Mouse (Mus musculus) midbrain, postnatal 0 days (tissue): ENCODE measurements around the gene Cntnap5c. TPM values are rescaled to one million over a fixed set of nuclear protein-coding genes. Genes with fewer than 3 reads are reported as not detected.

Experiments
- ATAC-seq: fragments of 200-750 bp; cut with Nextera tagmentation; 2 replicates; pipeline ENCODE4 v1.8.0; 2017; ENCODE audit warnings: moderate number of reproducible peaks, mild to moderate bottlenecking, moderate TSS enrichment, moderate library complexity; ENCODE audit not compliant: low FRiP score
- DNase-seq: peaks from one replicate; pipeline ENCODE4 v3.0.0-alpha.2; 2015; ENCODE audit warnings: low spot score
- H3K27ac ChIP-seq: fragments of 300-500 bp; sonication (generic); 2 replicates; pipeline ENCODE4 v1.5.1; 2014; ENCODE audit warnings: low read depth, mild to moderate bottlenecking, low read length, mixed read lengths
- H3K27me3 ChIP-seq: fragments of 300-500 bp; sonication (generic); 2 replicates; pipeline ENCODE4 v1.6.1; 2014; ENCODE audit warnings: low read length, control low read depth, mixed read lengths; ENCODE audit not compliant: insufficient read depth
- H3K36me3 ChIP-seq: fragments of 300-500 bp; sonication (generic); 2 replicates; pipeline ENCODE4 v1.6.1; 2014; ENCODE audit warnings: low read length, control low read depth, mixed read lengths; ENCODE audit not compliant: insufficient read depth
- H3K4me1 ChIP-seq: fragments of 300-500 bp; sonication (generic); 2 replicates; pipeline ENCODE4 v1.6.1; 2014; ENCODE audit warnings: mild to moderate bottlenecking, control low read depth, antibody characterized with exemption, low read length, mixed read lengths; ENCODE audit not compliant: insufficient read depth
- H3K4me2 ChIP-seq: fragments of 300-500 bp; sonication (generic); 2 replicates; pipeline ENCODE4 v1.6.1; 2014; ENCODE audit warnings: low read depth, mild to moderate bottlenecking, low read length, mixed read lengths; ENCODE audit not compliant: poor library complexity, severe bottlenecking
- H3K4me3 ChIP-seq: fragments of 300-500 bp; sonication (generic); 2 replicates; pipeline ENCODE4 v1.5.1; 2014; ENCODE audit warnings: low read depth, mild to moderate bottlenecking, low read length, moderate library complexity
- H3K9ac ChIP-seq: fragments of 300-500 bp; sonication (generic); replicated peaks from 2 replicates; pipeline ENCODE4 v1.6.1; 2014; ENCODE audit warnings: mild to moderate bottlenecking, low read length, moderate library complexity, mixed read lengths; ENCODE audit not compliant: poor library complexity, severe bottlenecking
- H3K9me3 ChIP-seq: fragments of 300-500 bp; sonication (generic); 2 replicates; pipeline ENCODE4 v1.6.1; 2016; ENCODE audit warnings: low read length, control low read depth
- CTCF ChIP-seq: IDR thresholded peaks from 2 replicates; pipeline ENCODE4 v1.5.1; 2016; ENCODE audit warnings: antibody characterized with exemption, mild to moderate bottlenecking
- WGBS: fragments of 180-500 bp; shearing (Covaris S2); extraction: QIAGEN DNeasy Blood & Tissue Kit; methylation state at CpG from one replicate; pipeline ENCODE4 v1.1.7; 2014; 5-methylcytosine and 5-hydroxymethylcytosine counted together
- polyA plus RNA-seq: library from polyadenylated mRNA; unstranded; fragments of >200 nt; fragmentation: Nextera tagmentation; extraction: Ambion mirVana; gene quantifications from 2 replicates; pipeline ENCODE4 v1.2.1, GENCODE M21; 2015
- total RNA-seq: library from RNA; depleted of rRNA; stranded (reverse); fragments of >200 nt; gene quantifications from 2 replicates; pipeline ENCODE4 v1.2.3, GENCODE M21; 2014; rRNA removed

Gene Cntnap5c
- total RNA-seq (9.6 and 11.0 TPM in 2 replicates), polyA plus RNA-seq (2.0 and 2.3 TPM in 2 replicates)

DNA sequence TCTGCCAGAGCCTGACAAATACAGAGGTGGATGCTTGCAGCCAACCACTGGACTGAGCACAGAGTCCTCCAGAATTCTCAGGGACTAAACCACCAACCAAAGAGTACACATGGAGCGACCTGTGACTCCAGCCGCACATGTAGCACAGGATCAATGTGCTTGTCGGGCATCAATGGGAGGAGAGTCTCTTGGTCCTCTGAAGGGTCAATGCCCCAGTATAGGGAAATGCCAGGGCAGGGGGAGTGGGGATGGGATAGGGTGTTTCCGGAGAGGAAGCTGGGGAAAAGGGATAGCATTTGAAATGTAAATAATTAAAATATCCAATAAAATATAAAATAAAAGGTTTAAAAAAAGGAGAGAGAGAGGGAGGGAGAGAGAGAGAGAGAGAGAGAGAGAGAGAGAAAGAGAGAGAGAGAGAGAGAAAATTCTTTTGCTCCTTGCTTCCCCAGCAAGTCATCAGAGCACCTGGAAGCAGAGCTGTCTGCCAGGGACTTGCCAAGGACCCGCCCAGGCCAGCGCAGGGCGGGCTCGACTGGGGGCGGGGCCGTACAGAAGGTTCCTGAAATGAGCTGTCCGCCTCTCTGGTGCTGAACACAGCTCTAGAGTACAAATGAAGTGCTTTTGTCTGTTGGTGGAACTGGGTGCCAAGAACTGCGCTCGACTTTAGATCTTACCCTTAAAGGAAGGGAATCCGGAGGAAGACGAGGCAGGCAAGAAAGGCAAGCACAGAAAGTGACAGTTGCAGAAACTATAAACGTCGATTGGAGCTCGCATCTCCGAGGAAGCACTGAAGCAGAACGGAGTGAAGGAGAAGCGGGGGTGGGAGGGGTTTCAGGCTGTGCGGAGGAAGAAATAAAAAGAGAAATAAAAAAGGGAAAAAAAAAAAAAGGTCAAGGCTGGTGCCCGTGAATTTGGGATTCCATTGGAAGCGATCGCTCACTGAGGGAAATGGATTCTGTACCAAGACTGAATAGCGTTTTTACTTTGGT, at the start of gene Cntnap5c:
Gene Cntnap5c (plus strand): TSS at position 949 of the 989 bp plus-strand sequence.
- DNase-seq (peak; percentile 58), ATAC-seq (peak; percentile 82)
- Histone ChIP-seq H3K36me3 (no peaks in the 10 kb centered on the region), H3K27ac (no peak within 1 kb of the TSS), H3K4me2 (peak within 1 kb of the TSS; percentile 70), H3K27me3 (no peaks in the 10 kb centered on the region), H3K4me1 (no peaks in the 10 kb centered on the region), H3K4me3 (peak within 1 kb of the TSS; percentile 51), H3K9ac (peak within 1 kb of the TSS; percentile 51), H3K9me3 (no peaks in the 10 kb centered on the region)
- 15% methylated on average over 26 of the region's 26 CpGs for WGBS
- TF ChIP-seq CTCF = no peak

DNA sequence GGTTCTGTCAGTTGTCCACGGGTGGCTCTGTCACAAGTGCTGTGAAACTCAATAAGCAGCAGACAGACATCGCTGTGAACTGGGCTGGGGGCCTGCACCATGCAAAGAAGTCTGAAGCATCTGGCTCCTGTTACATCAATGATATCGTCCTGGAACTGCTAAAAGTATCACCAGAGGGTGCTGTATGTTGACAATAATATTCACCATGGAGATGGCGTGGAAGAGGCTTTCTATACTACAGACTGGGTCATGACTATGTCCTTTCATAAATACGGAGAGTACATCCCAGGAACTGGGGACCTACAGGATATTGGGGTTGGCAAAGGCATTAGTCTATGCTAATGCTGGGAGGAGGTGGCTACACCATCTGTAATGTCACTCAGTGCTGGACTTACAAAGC, 27.3 kb upstream of the Cntnap5c start, which contains the start of gene Gm21834:
Gene Gm21834 (minus strand): TSS at position 101 of the 400 bp plus-strand sequence.
- DNase-seq (no peak), ATAC-seq (no peak)
- no peaks in the 10 kb centered on the region for H3K36me3 ChIP-seq
- H3K27me3 ChIP-seq = no peaks in the 10 kb centered on the region
- WGBS = 84% methylated on average over 5 of the region's 5 CpGs
- no peak within 1 kb of the TSS for H3K9ac ChIP-seq
- no peaks in the 10 kb centered on the region for H3K4me1 ChIP-seq
- no peaks in the 10 kb centered on the region for H3K9me3 ChIP-seq
- no peak within 1 kb of the TSS for H3K4me3 ChIP-seq
- H3K4me2 ChIP-seq = no peak within 1 kb of the TSS
- H3K27ac ChIP-seq = no peak within 1 kb of the TSS
- TF ChIP-seq CTCF = no peak

DNA sequence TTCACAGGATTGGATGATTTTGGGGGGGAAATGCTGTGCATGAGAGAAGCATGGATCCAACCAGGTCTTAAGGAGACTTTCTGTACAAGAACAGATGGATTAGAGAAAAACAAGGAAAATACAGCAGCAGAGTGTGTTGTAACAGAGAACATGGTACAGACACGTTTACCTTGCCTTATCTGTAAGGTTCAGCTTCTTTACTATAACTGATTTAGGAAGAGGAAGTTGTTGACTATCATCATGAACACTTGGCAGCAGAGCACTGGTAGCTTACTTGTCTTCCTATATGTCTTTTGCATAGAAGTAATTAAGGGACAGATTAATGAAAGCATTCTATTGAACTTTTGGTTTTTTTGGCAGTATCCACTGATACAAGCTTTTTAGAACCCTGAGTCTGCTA, 11.3 kb upstream of the Cntnap5c start:
- ATAC-seq (no peak), DNase-seq (no peak)
- Histone ChIP-seq H3K27me3 (no peaks in the 10 kb centered on the region), H3K4me3 (no peak overlapping the region), H3K36me3 (no peaks in the 10 kb centered on the region), H3K27ac (no peak overlapping the region), H3K9ac (no peak overlapping the region), H3K4me2 (no peak overlapping the region), H3K4me1 (no peaks in the 10 kb centered on the region), H3K9me3 (no peaks in the 10 kb centered on the region)
- WGBS = 69% methylated on average over 1 of the region's 1 CpGs
- no peak for TF ChIP-seq CTCF

DNA sequence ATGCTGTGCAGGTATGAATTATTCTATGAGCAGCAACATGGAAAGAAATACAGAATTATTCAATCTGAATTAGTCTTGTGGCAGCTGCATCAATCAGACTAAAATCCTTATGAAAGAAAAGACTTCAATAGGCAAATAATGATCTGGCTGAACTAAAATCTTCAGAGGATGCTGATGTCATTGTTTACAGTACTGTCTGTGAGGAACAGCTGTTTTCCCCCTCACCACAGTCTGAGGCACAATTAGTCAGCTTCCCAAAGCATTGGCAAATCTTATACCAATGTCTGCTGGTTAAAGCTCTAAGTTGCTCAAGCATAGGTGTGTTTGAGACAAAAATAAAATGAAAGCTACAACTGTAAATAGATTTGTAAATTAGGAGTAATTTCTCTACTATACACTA, 2.1 kb upstream of the Cntnap5c start:
- TF ChIP-seq CTCF = no peak
- Histone ChIP-seq H3K27ac (no peak overlapping the region), H3K4me2 (no peak overlapping the region), H3K36me3 (no peaks in the 10 kb centered on the region), H3K9ac (no peak overlapping the region), H3K4me3 (no peak overlapping the region), H3K4me1 (no peaks in the 10 kb centered on the region), H3K27me3 (no peaks in the 10 kb centered on the region), H3K9me3 (no peaks in the 10 kb centered on the region)
- ATAC-seq = no peak
- no peak for DNase-seq

DNA sequence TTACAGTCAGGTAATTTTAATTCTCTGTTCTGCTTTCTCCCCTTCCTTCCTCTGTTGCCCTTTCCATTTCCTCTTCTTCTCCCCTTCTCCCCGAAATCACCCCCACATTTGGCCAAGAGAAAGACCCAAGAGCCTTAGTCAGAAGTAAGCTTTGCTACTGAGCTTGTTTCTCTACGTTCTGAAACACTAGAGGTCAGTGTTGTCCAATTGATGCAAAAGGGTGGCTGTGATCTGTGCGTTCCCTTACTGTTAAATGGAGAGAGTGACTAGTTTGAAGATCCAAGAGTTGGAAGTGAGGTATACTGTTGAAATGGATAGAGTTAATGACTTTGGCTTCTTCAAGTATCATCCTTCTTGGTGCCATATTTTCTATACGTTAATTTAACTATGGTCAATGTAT, 1.5 kb downstream of the Cntnap5c start:
- DNase-seq = peak; percentile 81
- peak; percentile 78 for ATAC-seq
- Histone ChIP-seq H3K9me3 (no peaks in the 10 kb centered on the region), H3K4me3 (peak overlapping the region; percentile 51), H3K4me1 (no peaks in the 10 kb centered on the region), H3K27ac (no peak overlapping the region), H3K9ac (no peak overlapping the region), H3K36me3 (no peaks in the 10 kb centered on the region), H3K4me2 (peak overlapping the region; percentile 70), H3K27me3 (no peaks in the 10 kb centered on the region)
- WGBS = 21% methylated on average over 4 of the region's 4 CpGs
- peak; percentile 92 for TF ChIP-seq CTCF

DNA sequence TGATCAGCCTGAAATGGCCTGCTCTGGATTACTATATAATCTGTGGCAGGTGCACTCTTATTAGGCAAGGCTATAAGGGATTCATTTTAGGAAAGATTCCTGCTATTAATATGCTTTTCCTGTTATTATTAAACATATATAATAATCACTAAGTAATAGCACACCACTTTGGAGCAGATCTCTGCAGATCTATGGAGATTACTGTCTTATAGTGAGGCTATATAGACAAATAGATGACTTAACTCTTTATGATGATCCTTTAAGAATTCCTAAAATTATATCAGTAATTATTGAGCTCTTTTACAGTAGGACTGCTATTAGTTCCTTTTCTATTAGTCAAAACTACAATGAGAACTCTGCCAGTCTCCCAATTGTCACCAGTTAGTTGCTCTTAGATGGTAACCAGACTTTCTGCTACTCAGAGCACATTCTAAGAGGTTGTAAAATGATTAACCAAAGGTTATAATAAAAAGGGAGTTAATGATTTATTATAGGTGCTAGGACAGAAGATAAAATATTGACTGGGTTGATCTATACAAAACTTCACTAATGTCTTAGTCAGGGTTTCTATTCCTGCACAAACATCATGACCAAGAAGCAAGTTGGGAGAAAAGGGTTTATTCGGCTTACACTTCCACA, 18.9 kb downstream of the Cntnap5c start:
- H3K27me3 ChIP-seq = no peaks in the 10 kb centered on the region
- TF ChIP-seq CTCF = no peak
- ATAC-seq = no peak
- no peaks in the 10 kb centered on the region for H3K9me3 ChIP-seq
- H3K9ac ChIP-seq = no peak overlapping the region
- H3K27ac ChIP-seq = no peak overlapping the region
- H3K36me3 ChIP-seq = no peaks in the 10 kb centered on the region
- no peak for DNase-seq
- 94% methylated on average over 1 of the region's 1 CpGs for WGBS
- no peaks in the 10 kb centered on the region for H3K4me1 ChIP-seq
- H3K4me3 ChIP-seq = no peak overlapping the region
- H3K4me2 ChIP-seq = no peak overlapping the region
